ENCODE assay signal across 8 mouse cellular contexts in the genomic region with DNA sequence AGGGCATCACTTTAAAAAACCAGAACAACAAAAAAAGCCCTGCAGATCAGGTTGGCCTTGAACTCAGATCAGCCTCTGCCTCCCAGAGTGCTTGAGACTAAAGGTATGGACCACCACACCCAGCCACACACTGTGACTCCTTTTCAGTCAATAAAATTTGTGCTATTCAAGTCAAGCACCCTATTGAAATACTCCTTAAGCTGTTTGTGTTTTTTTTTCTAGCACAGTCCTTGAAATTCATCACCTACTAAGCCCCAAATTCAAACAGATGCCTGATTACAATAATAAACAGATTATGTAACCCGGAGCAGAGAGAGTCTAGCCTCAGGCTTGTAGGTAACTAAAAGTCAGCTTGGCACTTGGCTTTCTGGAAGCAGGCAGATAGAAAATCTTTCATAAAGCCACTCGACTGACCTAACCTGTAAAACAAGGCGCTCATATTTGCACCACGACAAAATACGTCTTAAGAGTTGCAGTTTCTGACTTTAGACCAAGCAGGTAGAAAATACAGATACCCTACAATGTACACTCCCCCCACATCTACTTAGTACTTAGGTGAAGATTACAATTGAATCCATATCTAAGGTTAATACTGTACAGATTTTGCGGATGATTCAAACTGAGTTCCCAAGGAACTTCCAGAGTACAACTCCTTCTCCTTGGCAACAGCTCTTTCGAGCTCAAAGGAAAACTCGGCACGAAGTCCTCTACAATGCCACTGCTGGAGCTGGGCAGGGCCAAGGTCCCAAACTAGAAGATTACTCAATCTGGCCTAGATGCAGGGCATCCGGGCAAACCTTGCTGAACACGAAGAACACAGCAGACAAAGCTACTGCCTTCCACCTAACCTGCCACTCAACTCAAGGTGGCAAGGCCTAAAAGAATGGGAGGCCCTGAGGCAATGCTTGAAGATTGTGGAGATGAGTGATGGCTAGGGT. TPM values are rescaled to one million over a fixed set of nuclear protein-coding genes. Genes with fewer than 3 reads are reported as not detected.
DNase-seq lines count a peak whose midpoint lies in the region; ATAC-seq and TF ChIP-seq lines count a peak whose summit lies in the region.

No protein-coding gene starts in this region.

- TF ChIP-seq CTCF in layer of hippocampus, adult 2 months (conservative IDR thresholded peaks at IDR 0.05) = no peak

- DNase-seq in layer of hippocampus, adult 2 months (ENCODE audit: low spot score in 2 of 2) = no peak
- DNase-seq in layer of hippocampus, adult 9-11 months = no peak
- peak; percentile 74 for DNase-seq in adrenal gland, postnatal 14 days
- DNase-seq in liver, embryonic 13.5 days = no peak
- DNase-seq in frontal cortex, postnatal 10 days (ENCODE audit: low spot score in 2 of 2) = no peak
- DNase-seq in urinary bladder, postnatal 4 days (ENCODE audit: low spot score in 2 of 2) = no peak
- DNase-seq in cerebellum, postnatal 10 days = no peak

- no peak for ATAC-seq in hindbrain, embryonic 13.5 days (ENCODE audit: low FRiP score)
- no peak for ATAC-seq in liver, embryonic 13.5 days (ENCODE audit: low read depth)

- H3K36me3 ChIP-seq in hindbrain, embryonic 13.5 days = peaks cover 26% of the 10 kb centered on the region
- peaks cover 43% of the 10 kb centered on the region for H3K36me3 ChIP-seq in liver, embryonic 13.5 days

- peak overlapping the region; percentile 92 for H3K4me2 ChIP-seq in hindbrain, embryonic 13.5 days
- H3K4me2 ChIP-seq in liver, embryonic 13.5 days = peak overlapping the region; percentile 96

- peaks cover 37% of the 10 kb centered on the region for H3K4me1 ChIP-seq in hindbrain, embryonic 13.5 days (replicated peaks)
- peaks cover 65% of the 10 kb centered on the region for H3K4me1 ChIP-seq in liver, embryonic 13.5 days (replicated peaks)

- WGBS in hindbrain, embryonic 13.5 days = 77% methylated on average over 11 of the region's 11 CpGs
- WGBS in liver, embryonic 13.5 days (ENCODE audit: insufficient replicate concordance) = 76% methylated on average over 11 of the region's 11 CpGs

- H3K27me3 ChIP-seq in hindbrain, embryonic 13.5 days = peaks cover 12% of the 10 kb centered on the region
- H3K27me3 ChIP-seq in liver, embryonic 13.5 days = no peaks in the 10 kb centered on the region

- H3K9me3 ChIP-seq in hindbrain, embryonic 13.5 days = no peaks in the 10 kb centered on the region
- H3K9me3 ChIP-seq in liver, embryonic 13.5 days (replicated peaks) = no peaks in the 10 kb centered on the region

- H3K4me3 ChIP-seq in layer of hippocampus, adult 2 months = peak overlapping the region; percentile 97
- H3K4me3 ChIP-seq in hindbrain, embryonic 13.5 days = no peak overlapping the region
- peak overlapping the region; percentile 97 for H3K4me3 ChIP-seq in liver, embryonic 13.5 days (replicated peaks)

- no peak overlapping the region; the same call in 1 of the 2 replicates for H3K9ac ChIP-seq in hindbrain, embryonic 13.5 days
- peak overlapping the region; percentile 97 for H3K9ac ChIP-seq in liver, embryonic 13.5 days

- peak overlapping the region; percentile 99 for H3K27ac ChIP-seq in layer of hippocampus, adult 2 months
- no peak overlapping the region for H3K27ac ChIP-seq in hindbrain, embryonic 13.5 days
- peak overlapping the region; percentile 58 for H3K27ac ChIP-seq in liver, embryonic 13.5 days

RNA-seq across cellular contexts. Expression of a gene that starts 3.1 kb away (rescaled TPM):
- 100 to 1,000 TPM; 328 to 335 TPM for total RNA-seq in layer of hippocampus, adult 2 months (2021)
- 401 and 414 TPM in 2 replicates for total RNA-seq in adrenal gland, postnatal 14 days (2021)
- 209 and 223 TPM in 2 replicates for polyA plus RNA-seq in hindbrain, embryonic 13.5 days (2015; fragmentation: Nextera tagmentation; extraction: Ambion mirVana)
- 457 and 472 TPM in 2 replicates for polyA plus RNA-seq in liver, embryonic 13.5 days (2015; fragmentation: Nextera tagmentation; extraction: Ambion mirVana)
